Mouse (Mus musculus) hindbrain, postnatal 0 days (tissue): ENCODE measurements at regions not wholly inside any gene's neighbourhood (a gene's known extent, or its start where the extent isn't known, plus 50 kb on each side); places are given as distances from the start of the nearest gene placed in this dataset.

Experiments used
- ATAC-seq: fragments of 200-750 bp; cut with Nextera tagmentation; 2 replicates; pipeline ENCODE4 v1.8.0; 2017; ENCODE audit warnings: mild to moderate bottlenecking, moderate TSS enrichment, moderate library complexity
- DNase-seq: peaks from one replicate; pipeline ENCODE4 v3.0.0-alpha.2; 2015; ENCODE audit warnings: low spot score
- H3K27ac ChIP-seq: fragments of 300-500 bp; sonication (generic); 2 replicates; pipeline ENCODE4 v1.5.1; 2014; ENCODE audit warnings: mild to moderate bottlenecking
- H3K27me3 ChIP-seq: fragments of 300-500 bp; sonication (generic); 2 replicates; pipeline ENCODE4 v1.6.1; 2014; ENCODE audit warnings: low read length, mixed read lengths; ENCODE audit not compliant: insufficient read depth
- H3K36me3 ChIP-seq: fragments of 300-500 bp; sonication (generic); 2 replicates; pipeline ENCODE4 v1.6.1; 2014; ENCODE audit warnings: low read length, mixed read lengths; ENCODE audit not compliant: insufficient read depth
- H3K4me1 ChIP-seq: fragments of 300-500 bp; sonication (generic); 2 replicates; pipeline ENCODE4 v1.6.1; 2014; ENCODE audit warnings: antibody characterized with exemption, low read length, mixed read lengths; ENCODE audit not compliant: insufficient read depth
- H3K4me2 ChIP-seq: fragments of 300-500 bp; sonication (generic); 2 replicates; pipeline ENCODE4 v1.6.1; 2014; ENCODE audit warnings: low read depth, mild to moderate bottlenecking, low read length, moderate library complexity, mixed read lengths
- H3K4me3 ChIP-seq: fragments of 300-500 bp; sonication (generic); 2 replicates; pipeline ENCODE4 v1.5.1; 2014; ENCODE audit warnings: low read length
- H3K9ac ChIP-seq: fragments of 300-500 bp; sonication (generic); replicated peaks from 2 replicates; pipeline ENCODE4 v1.6.1; 2014; ENCODE audit warnings: mild to moderate bottlenecking, low read length, moderate library complexity, mixed read lengths
- H3K9me3 ChIP-seq: fragments of 300-500 bp; sonication (generic); 2 replicates; pipeline ENCODE4 v1.6.1; 2016; ENCODE audit warnings: low read length, mixed read lengths
- CTCF ChIP-seq: IDR thresholded peaks from 2 replicates; pipeline ENCODE4 v1.5.1; 2016; ENCODE audit warnings: antibody characterized with exemption, control low read depth, low read depth
- WGBS: fragments of 180-500 bp; shearing (Covaris S2); extraction: QIAGEN DNeasy Blood & Tissue Kit; methylation state at CpG from one replicate; pipeline ENCODE4 v1.1.7; 2014; 5-methylcytosine and 5-hydroxymethylcytosine counted together

DNA sequence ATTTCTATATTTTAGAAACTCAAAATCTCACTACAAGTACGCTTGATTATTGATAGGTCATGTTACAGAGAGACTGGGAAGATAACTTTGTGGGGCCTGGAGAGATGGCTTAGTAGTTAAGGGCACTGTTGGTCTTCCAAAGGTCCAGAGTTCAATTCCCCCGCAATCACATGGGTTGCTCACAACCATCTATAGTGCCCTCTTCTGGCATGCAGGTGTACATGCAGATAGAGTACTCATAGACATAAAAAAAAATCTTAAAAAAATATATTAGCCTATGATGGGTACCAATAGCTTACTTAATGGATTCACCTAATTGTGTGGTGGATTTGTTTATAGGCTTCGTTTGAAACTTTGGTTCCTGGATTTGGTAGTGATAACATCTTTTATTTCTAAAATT lies 654.2 kb upstream of the Marcks start:
- H3K4me1 ChIP-seq, result no peaks in the 10 kb centered on the region
- H3K9ac ChIP-seq, result no peak overlapping the region
- no peaks in the 10 kb centered on the region for H3K9me3 ChIP-seq
- WGBS, result 84% methylated on average over 3 of the region's 3 CpGs
- TF ChIP-seq CTCF, result no peak
- DNase-seq (no peak), ATAC-seq (no peak)
- H3K36me3 ChIP-seq, result no peaks in the 10 kb centered on the region
- no peak overlapping the region for H3K4me3 ChIP-seq
- no peak overlapping the region for H3K27ac ChIP-seq
- no peaks in the 10 kb centered on the region for H3K27me3 ChIP-seq
- no peak overlapping the region for H3K4me2 ChIP-seq

- H3K4me1 ChIP-seq, result no peaks in the 10 kb centered on the region
- peak; percentile 18 for DNase-seq
- 80% methylated on average over 5 of the region's 5 CpGs for WGBS
- H3K4me3 ChIP-seq, result no peak overlapping the region
- H3K27ac ChIP-seq, result no peak overlapping the region
- H3K9ac ChIP-seq, result no peak overlapping the region
- no peaks in the 10 kb centered on the region for H3K27me3 ChIP-seq
- H3K9me3 ChIP-seq, result no peaks in the 10 kb centered on the region
- no peak for TF ChIP-seq CTCF
- ATAC-seq, result no peak
- H3K4me2 ChIP-seq, result no peak overlapping the region
- H3K36me3 ChIP-seq, result no peaks in the 10 kb centered on the region
Measured at GRCm38 (mm10) chr10:37788049-37788448, 649.3 kb upstream of the Marcks start.

GRCm38 (mm10) chr10:37779383-37780302 lies 640.9 kb upstream of the Marcks start:
- H3K9me3 ChIP-seq, result no peaks in the 10 kb centered on the region
- H3K4me1 ChIP-seq, result no peaks in the 10 kb centered on the region
- H3K4me3 ChIP-seq, result no peak overlapping the region
- no peak overlapping the region for H3K4me2 ChIP-seq
- H3K9ac ChIP-seq, result no peak overlapping the region
- WGBS, result 50% methylated on average over 2 of the region's 2 CpGs
- H3K27me3 ChIP-seq, result no peaks in the 10 kb centered on the region
- no peaks in the 10 kb centered on the region for H3K36me3 ChIP-seq
- DNase-seq, result peak; percentile 46
- no peak for TF ChIP-seq CTCF
- H3K27ac ChIP-seq, result no peak overlapping the region
- peak; percentile 70 for ATAC-seq

DNA sequence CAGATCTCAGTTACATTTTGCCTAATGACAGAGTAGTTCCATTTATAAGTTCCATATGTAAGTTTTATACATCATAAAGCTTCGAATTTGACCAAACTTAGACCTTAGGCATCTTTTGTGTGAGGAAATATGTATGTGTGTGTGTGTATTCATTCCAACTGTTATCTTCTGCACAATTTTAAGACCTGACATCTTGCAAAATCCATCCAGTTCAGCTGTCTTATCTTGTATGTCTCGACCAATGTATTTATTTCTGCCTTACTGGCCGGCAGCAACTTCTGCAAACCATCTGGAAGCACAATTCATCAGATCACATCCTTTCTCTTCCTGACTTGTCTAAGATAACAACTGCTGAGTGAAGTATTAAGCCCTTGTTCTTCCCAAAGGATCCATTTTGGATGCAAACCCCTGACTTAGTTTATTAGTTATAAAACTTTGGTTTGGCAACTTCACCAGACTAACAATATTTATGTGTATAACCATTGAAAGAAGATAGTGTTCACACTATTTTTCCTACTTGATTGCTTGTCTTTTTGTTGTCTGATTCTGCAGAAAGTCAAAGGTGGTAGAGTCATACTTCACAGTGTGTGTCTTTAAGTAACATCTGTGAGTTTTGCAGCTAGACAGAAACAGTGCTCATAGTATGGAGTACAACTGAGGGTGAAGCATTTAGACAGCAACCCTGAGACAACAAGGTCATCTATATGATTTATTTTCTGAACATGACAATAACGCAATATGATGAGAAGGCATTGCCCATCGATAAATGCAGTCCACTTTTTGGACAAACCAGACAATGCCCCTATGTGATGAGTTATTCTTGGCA lies 622.0 kb upstream of the Marcks start:
- Histone ChIP-seq H3K9ac (no peak overlapping the region), H3K36me3 (no peaks in the 10 kb centered on the region), H3K4me2 (no peak overlapping the region), H3K4me1 (no peaks in the 10 kb centered on the region), H3K27me3 (no peaks in the 10 kb centered on the region), H3K9me3 (no peaks in the 10 kb centered on the region), H3K27ac (no peak overlapping the region), H3K4me3 (no peak overlapping the region)
- DNase-seq (no peak), ATAC-seq (no peak)
- TF ChIP-seq CTCF, result no peak
- 82% methylated on average over 5 of the region's 5 CpGs for WGBS

GRCm38 (mm10) chr10:37741581-37741980 lies 602.9 kb upstream of the Marcks start:
- H3K36me3 ChIP-seq, result no peaks in the 10 kb centered on the region
- no peak overlapping the region for H3K4me3 ChIP-seq
- H3K27ac ChIP-seq, result no peak overlapping the region
- 56% methylated on average over 2 of the region's 2 CpGs for WGBS
- DNase-seq (no peak), ATAC-seq (no peak)
- no peak for TF ChIP-seq CTCF
- no peak overlapping the region for H3K9ac ChIP-seq
- no peaks in the 10 kb centered on the region for H3K4me1 ChIP-seq
- H3K4me2 ChIP-seq, result no peak overlapping the region
- no peaks in the 10 kb centered on the region for H3K9me3 ChIP-seq
- H3K27me3 ChIP-seq, result no peaks in the 10 kb centered on the region

GRCm38 (mm10) chr10:37739024-37739423 lies 600.3 kb upstream of the Marcks start:
- H3K36me3 ChIP-seq, result no peaks in the 10 kb centered on the region
- 80% methylated on average over 2 of the region's 2 CpGs for WGBS
- no peak for ATAC-seq

More at GRCm38 (mm10) chr10:37739024-37739423, 600.3 kb upstream of the Marcks start:
- no peaks in the 10 kb centered on the region for H3K27me3 ChIP-seq
- no peak for DNase-seq
- no peaks in the 10 kb centered on the region for H3K4me1 ChIP-seq
- no peak for TF ChIP-seq CTCF
- no peak overlapping the region for H3K4me2 ChIP-seq
- H3K4me3 ChIP-seq, result no peak overlapping the region
- H3K9ac ChIP-seq, result no peak overlapping the region
- H3K27ac ChIP-seq, result no peak overlapping the region
- H3K9me3 ChIP-seq, result no peaks in the 10 kb centered on the region
